Mouse (Mus musculus) spleen, adult 2 months (tissue): Measurements from ENCODE around the gene Per1.

Experiments
- CTCF ChIP-seq: fragments of 200-500 bp; IDR thresholded peaks from 2 replicates; pipeline ENCODE4 v1.5.1; 2011; ENCODE audit warnings: mild to moderate bottlenecking, inconsistent platforms; ENCODE audit not compliant: insufficient read depth, insufficient read length, insufficient replicate concordance; ENCODE audit errors: extremely low read depth
- POLR2A ChIP-seq: fragments of 200-500 bp; IDR thresholded peaks from 2 replicates; pipeline ENCODE4 v1.6.1; 2011; ENCODE audit warnings: low read depth, low read length, inconsistent platforms

DNA sequence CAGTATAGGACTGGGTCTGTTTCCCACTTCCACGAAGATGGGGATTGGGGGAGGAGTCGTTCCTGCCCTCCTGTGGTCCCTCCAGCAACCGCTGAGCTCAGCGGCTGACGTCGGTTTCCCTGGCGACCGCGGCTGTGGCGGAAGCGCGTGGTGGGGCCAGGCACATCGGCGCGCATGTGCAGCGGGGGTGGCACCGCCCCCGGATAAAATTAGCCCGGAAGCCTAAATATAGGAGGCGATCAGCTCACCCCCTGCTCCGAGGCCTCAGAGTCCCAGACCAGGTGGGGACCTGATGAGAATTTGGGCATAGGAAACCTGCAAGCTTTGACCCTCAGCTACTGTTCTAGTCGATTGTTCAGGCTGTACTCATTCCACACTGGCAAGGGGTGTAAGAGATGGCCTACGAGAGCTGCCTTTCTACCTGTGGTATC is 4.9 kb downstream of the Per1 start:
- no peak; the same call in 1 of the 2 replicates for TF ChIP-seq POLR2A
- TF ChIP-seq CTCF: no peak
